Mouse (Mus musculus): ENCODE results near the gene Fbxw7. TPM values are rescaled to one million over a fixed set of nuclear protein-coding genes. Genes with fewer than 3 reads are reported as not detected.
A peak's percentile ranks its signal among the peaks of the same experiment; 100 is the strongest.

The Fbxw7 gene
- polyA plus RNA-seq, 1 experiment from 2014 or later, result 52.8 TPM

DNA sequence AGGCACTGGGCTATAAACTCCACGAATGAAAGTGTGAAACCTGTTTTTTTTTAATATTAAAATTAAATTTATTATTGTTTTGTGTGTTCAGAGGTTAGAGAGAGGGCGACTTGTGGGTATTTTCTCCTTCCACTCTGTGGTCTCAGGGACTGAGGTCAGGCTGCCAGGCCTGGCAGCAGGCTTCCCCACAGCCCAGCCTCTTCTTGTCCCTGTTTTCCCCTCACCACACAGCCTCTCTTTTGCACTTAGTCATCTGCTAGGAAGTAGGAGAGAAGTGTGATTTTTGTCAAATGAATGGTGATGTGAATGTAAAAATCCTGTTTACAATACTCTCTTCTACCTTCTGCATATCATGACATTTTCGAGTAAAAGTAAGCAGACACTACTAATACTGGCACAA, 7.2 kb upstream of the Fbxw7 start:
- no peaks in the 10 kb centered on the region for H3K27me3 ChIP-seq (replicated peaks)
- H3K4me1 ChIP-seq, result peaks cover 5% of the 10 kb centered on the region
- H3K9me3 ChIP-seq (replicated peaks), result no peaks in the 10 kb centered on the region
- ATAC-seq (ENCODE audit: low FRiP score), result no peak
- H3K4me3 ChIP-seq (replicated peaks), result no peak overlapping the region
- 80% methylated on average over 3 of the region's 3 CpGs for WGBS
- H3K4me2 ChIP-seq, result no peak overlapping the region
- H3K27ac ChIP-seq (replicated peaks), result no peak overlapping the region
- no peak overlapping the region for H3K9ac ChIP-seq (replicated peaks)
- no peaks in the 10 kb centered on the region for H3K36me3 ChIP-seq

DNA sequence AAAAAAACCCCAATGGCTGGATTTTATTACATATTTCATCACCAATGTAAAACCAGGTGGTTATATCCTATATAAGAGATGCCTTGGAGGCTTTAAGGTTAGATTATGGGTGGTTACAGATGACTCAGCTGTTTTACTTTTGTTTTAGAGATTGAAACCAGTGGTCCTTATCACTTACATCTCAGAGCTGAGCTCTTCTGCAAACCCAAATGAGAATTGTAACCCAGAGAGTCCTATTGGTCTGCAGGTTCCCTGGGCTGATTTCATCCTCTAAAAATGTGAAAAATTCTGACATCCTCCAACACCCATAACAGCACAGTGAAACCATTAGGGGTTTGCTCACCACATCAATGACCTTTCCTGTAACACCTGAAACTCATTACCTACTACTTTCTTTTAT, 6.2 kb upstream of the Fbxw7 start:
- no peak overlapping the region for H3K9ac ChIP-seq (replicated peaks)
- H3K4me2 ChIP-seq, result no peak overlapping the region
- H3K36me3 ChIP-seq, result no peaks in the 10 kb centered on the region
- no peak overlapping the region for H3K4me3 ChIP-seq (replicated peaks)
- H3K27me3 ChIP-seq (replicated peaks), result no peaks in the 10 kb centered on the region
- no peaks in the 10 kb centered on the region for H3K9me3 ChIP-seq (replicated peaks)
- no peak for ATAC-seq (ENCODE audit: low FRiP score)
- peaks cover 15% of the 10 kb centered on the region for H3K4me1 ChIP-seq
- H3K27ac ChIP-seq (replicated peaks), result no peak overlapping the region

DNA sequence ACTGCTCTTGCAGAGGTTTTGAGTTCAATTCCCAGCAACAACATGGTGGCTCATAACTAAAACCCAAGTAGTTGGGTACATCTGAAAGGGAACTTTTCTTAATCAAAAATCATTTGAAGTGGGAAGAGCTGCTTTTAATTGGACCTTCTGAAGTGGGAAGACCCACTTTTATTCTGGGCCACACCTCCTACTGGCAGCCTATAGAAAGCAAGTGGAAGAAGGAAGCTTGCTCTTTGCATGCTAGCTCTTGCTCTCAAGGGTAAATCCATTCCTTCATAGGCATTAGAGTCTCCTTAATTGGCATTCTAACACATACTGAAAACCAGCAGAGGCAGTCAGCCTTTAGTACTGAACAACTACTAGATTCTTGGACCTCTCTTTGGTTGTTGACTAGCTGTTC, 4.3 kb upstream of the Fbxw7 start:
- no peaks in the 10 kb centered on the region for H3K27me3 ChIP-seq (replicated peaks)
- peaks cover 19% of the 10 kb centered on the region for H3K4me1 ChIP-seq
- no peaks in the 10 kb centered on the region for H3K9me3 ChIP-seq (replicated peaks)
- no peaks in the 10 kb centered on the region for H3K36me3 ChIP-seq
- H3K27ac ChIP-seq (replicated peaks), result no peak overlapping the region
- no peak overlapping the region for H3K4me2 ChIP-seq
- no peak for ATAC-seq (ENCODE audit: low FRiP score)
- no peak overlapping the region for H3K4me3 ChIP-seq (replicated peaks)
- no peak overlapping the region for H3K9ac ChIP-seq (replicated peaks)

DNA sequence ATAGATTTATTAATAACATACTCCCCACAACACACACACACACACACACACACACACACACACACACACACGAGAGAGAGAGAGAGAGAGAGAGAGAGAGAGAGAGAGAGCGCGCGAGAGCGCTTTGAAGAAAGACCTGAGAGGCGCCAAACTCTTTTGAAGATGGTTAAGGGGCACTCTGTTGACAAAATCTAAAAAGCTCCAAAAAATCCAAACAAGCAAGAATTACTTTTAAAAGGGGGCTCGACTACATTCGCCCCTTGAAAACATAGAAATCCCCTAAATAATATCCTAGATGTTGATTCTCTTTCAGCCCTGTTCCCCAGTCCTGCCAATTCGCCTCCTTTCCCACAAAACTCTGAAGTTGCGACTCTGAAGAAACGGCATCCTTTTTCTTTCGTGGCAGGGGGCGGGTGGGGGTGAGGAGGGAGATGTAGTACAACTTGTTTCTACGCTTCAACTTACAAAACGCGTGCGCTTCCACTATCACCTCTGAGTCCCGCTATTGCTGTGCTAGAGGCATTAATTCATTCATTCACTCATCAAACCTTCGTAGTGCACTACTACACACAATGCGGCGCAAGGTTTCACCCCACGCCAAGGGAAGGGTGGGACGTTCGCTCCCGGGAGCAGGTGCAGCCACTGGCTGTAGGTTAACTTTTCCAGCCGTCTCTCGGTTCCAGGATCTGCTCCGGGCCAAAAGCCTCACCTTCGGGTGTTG, 1.5 kb upstream of the Fbxw7 start:
- H3K4me2 ChIP-seq, result peak overlapping the region; percentile 72
- no peaks in the 10 kb centered on the region for H3K36me3 ChIP-seq
- H3K9me3 ChIP-seq (replicated peaks), result no peaks in the 10 kb centered on the region
- ATAC-seq (ENCODE audit: low FRiP score), result peak; percentile 65
- H3K4me1 ChIP-seq, result peaks cover 35% of the 10 kb centered on the region
- no peaks in the 10 kb centered on the region for H3K27me3 ChIP-seq (replicated peaks)
- H3K9ac ChIP-seq (replicated peaks), result peak overlapping the region; percentile 88
- H3K4me3 ChIP-seq (replicated peaks), result peak overlapping the region; percentile 98
- H3K27ac ChIP-seq (replicated peaks), result peak overlapping the region; percentile 93
- under 1% methylated on average over 29 of the region's 29 CpGs for WGBS

DNA sequence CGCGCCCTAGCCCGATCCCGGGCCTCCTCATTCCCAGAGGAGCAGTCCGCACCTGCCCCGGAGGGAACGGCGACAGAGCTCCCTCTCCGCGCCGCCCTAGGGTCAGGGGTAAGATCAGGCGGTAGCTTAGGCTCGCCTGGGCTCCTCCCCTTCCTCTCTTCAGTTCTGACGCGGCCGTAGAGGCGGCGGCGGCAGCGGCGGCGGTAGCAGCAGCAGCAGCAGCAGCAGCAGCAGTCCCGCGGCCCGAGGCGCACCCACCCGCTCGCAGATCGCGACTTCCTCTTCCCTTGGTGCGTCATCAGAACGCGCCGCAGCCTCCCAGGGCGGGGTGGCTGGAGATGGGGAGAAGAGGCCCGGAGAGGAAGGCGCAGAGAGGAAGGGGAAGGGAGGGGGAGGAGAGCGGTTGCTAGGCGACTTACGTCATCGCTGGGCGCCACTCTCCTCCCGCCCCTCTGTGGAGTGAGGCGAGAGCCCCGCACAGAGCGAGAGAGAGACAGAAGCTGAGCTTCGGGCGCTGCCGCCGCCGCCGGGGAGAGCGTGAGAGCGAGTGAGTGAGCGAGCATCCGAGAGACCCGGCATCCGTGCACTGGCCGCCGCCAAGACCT, 809 bp upstream of the Fbxw7 start:
- Histone ChIP-seq H3K27ac (replicated peaks) (peak overlapping the region; percentile 93), H3K9me3 (replicated peaks) (no peaks in the 10 kb centered on the region), H3K36me3 (no peaks in the 10 kb centered on the region), H3K4me2 (peak overlapping the region; percentile 99), H3K27me3 (replicated peaks) (no peaks in the 10 kb centered on the region), H3K4me3 (replicated peaks) (peak overlapping the region; percentile 98), H3K9ac (replicated peaks) (peak overlapping the region; percentile 88), H3K4me1 (peaks cover 35% of the 10 kb centered on the region)
- WGBS, result under 1% methylated on average over 53 of the region's 60 CpGs
- ATAC-seq (ENCODE audit: low FRiP score), result peak; percentile 99

DNA sequence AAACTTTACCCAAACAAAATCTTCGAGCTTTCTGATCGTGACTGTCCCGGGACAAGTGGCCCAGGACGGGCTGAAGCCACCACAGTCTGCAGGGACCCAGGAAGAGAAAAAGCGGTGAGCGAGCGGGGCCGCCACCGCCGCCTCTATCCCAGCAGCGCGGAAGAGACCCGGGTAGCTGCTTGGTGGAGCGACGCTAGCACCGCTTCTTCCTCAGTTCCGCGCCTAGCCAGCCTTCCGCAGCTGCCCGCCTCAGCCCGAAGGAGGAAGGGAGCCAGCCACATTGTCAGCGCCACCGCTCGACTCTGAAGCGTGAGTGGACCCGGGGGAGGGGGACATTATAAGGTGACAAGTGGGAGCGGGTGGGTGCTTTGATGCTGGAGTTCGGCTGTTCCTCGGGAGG, 393 bp downstream of the Fbxw7 start:
- H3K4me2 ChIP-seq, result peak overlapping the region; percentile 99
- peak overlapping the region; percentile 88 for H3K9ac ChIP-seq (replicated peaks)
- no peaks in the 10 kb centered on the region for H3K36me3 ChIP-seq
- H3K4me3 ChIP-seq (replicated peaks), result peak overlapping the region; percentile 98
- ATAC-seq (ENCODE audit: low FRiP score), result no peak
- no peaks in the 10 kb centered on the region for H3K27me3 ChIP-seq (replicated peaks)
- H3K9me3 ChIP-seq (replicated peaks), result no peaks in the 10 kb centered on the region
- H3K4me1 ChIP-seq, result peaks cover 35% of the 10 kb centered on the region
- H3K27ac ChIP-seq (replicated peaks), result peak overlapping the region; percentile 93
- under 1% methylated on average over 29 of the region's 29 CpGs for WGBS

DNA sequence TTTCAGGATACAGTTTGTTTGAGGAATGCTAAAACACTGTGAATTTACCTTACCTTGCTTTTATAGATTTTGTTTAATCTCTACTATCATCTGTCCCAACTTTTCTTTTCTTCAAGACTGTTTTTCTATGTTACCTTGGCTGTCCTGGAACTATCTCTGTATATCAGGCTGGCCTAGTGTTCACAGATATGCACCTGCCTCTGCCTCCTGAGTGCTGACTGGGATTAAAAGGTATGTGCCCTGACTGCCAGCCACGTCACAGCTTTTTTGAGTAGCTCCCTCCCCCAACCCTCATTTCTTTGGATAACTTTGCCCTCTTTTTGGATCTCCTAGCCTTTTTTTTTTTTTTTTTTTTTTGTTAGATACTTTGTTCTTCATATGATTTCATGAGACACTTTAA, 1.9 kb downstream of the Fbxw7 start:
- Histone ChIP-seq H3K27ac (replicated peaks) (no peak overlapping the region), H3K4me1 (peaks cover 35% of the 10 kb centered on the region), H3K9me3 (replicated peaks) (no peaks in the 10 kb centered on the region), H3K4me2 (no peak overlapping the region), H3K27me3 (replicated peaks) (no peaks in the 10 kb centered on the region), H3K36me3 (no peaks in the 10 kb centered on the region), H3K4me3 (replicated peaks) (no peak overlapping the region), H3K9ac (replicated peaks) (no peak overlapping the region)
- no peak for ATAC-seq (ENCODE audit: low FRiP score)
- 88% methylated on average over 1 of the region's 1 CpGs for WGBS

DNA sequence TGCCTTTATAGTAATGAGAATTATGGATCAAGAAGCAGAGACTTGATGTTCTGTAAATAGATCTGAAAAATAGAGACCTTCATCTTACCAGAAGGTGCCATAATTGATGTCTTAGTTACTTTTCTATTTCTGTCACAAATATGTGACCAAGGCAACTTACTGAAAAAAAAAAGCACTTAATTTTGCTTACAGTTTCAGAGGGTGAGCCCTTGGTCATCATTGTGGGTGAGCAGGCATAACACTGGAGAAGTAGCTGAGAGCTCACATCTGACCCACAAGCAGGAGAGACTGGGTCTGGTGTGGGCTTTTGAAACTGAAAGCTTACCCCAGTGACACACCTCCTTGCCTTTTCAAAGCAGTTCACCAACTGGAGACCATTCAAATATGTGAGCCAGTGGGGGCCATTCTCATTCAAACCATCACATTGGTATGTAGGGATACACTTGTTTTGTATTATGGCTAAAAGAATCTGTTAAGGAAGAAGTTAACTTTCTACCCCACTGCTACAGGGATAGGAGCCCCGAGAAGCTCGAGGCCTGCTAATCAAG, 5.7 kb downstream of the Fbxw7 start:
- no peaks in the 10 kb centered on the region for H3K27me3 ChIP-seq (replicated peaks)
- no peak for ATAC-seq (ENCODE audit: low FRiP score)
- H3K27ac ChIP-seq (replicated peaks), result no peak overlapping the region
- no peak overlapping the region for H3K4me2 ChIP-seq
- H3K9me3 ChIP-seq (replicated peaks), result no peaks in the 10 kb centered on the region
- H3K4me1 ChIP-seq, result peaks cover 17% of the 10 kb centered on the region
- WGBS, result 54% methylated on average over 2 of the region's 2 CpGs
- no peak overlapping the region for H3K9ac ChIP-seq (replicated peaks)
- no peaks in the 10 kb centered on the region for H3K36me3 ChIP-seq
- H3K4me3 ChIP-seq (replicated peaks), result no peak overlapping the region

DNA sequence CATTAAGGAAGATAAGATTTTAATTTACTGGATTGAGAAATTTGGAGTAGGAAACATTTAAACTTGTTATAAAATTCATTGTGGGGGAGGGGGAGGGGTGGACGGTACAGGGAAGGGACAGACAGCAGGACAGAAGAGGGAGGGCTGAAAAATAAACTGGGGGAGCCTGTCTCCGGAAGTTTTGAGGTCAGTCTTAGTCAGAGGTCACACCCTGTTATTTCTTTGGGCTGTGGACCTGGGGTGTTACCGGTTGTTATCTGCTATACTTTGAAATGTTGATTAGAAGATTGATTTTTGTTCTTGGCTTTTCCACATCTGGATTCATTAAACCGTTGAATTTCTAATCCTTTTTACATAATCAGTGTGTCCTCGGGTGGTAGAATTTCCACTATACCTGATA, 10.9 kb downstream of the Fbxw7 start:
- H3K36me3 ChIP-seq, result no peaks in the 10 kb centered on the region
- no peaks in the 10 kb centered on the region for H3K9me3 ChIP-seq (replicated peaks)
- ATAC-seq (ENCODE audit: low FRiP score), result no peak
- H3K9ac ChIP-seq (replicated peaks), result no peak overlapping the region
- H3K4me3 ChIP-seq (replicated peaks), result no peak overlapping the region
- H3K27me3 ChIP-seq (replicated peaks), result no peaks in the 10 kb centered on the region
- WGBS, result 71% methylated on average over 5 of the region's 5 CpGs
- no peaks in the 10 kb centered on the region for H3K4me1 ChIP-seq
- no peak overlapping the region for H3K27ac ChIP-seq (replicated peaks)
- H3K4me2 ChIP-seq, result no peak overlapping the region

DNA sequence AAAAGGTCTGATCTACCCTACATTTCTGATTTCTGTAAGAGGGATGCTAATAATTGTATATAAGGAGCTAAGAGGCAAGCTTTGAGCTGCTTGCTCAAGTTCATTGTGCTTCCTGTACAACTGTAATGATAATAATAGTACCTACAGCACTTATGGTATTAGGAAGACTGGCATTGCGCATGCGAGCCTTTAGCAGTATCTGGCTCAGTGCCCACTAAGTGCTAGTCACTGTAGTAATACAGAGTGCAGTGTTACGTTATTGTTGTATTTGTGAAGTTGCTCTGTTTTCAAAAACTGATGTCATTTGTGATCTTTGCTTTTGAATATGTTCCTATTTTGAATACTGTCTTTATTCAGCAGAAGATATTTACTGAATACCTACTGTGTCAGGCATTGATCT, 11.3 kb downstream of the Fbxw7 start:
- no peak for ATAC-seq (ENCODE audit: low FRiP score)
- Histone ChIP-seq H3K36me3 (no peaks in the 10 kb centered on the region), H3K9me3 (replicated peaks) (no peaks in the 10 kb centered on the region), H3K27me3 (replicated peaks) (no peaks in the 10 kb centered on the region), H3K4me1 (no peaks in the 10 kb centered on the region), H3K9ac (replicated peaks) (no peak overlapping the region), H3K4me3 (replicated peaks) (no peak overlapping the region), H3K4me2 (no peak overlapping the region), H3K27ac (replicated peaks) (no peak overlapping the region)
- 72% methylated on average over 3 of the region's 3 CpGs for WGBS

DNA sequence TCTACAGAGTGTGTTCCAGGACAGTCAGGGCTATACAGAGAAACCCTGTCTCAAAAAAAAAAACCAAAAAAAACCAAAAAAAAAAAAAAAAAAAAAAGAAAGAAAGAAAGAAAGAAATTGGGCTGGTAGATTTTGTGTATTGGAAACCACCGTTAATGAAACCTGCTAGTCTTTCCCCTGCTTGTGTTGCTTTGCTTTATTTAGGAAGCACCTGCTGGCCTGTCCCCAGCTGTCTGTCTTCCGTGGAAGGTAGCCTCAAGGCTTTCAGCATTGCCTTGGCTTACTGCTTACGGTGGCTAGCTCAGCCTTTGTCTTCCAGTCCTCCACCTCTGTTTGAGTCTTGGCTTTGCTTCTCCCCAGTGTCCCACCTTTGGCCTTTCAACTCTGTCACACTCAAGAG, 11.9 kb downstream of the Fbxw7 start:
- Histone ChIP-seq H3K9ac (replicated peaks) (no peak overlapping the region), H3K36me3 (no peaks in the 10 kb centered on the region), H3K4me2 (no peak overlapping the region), H3K27me3 (replicated peaks) (no peaks in the 10 kb centered on the region), H3K27ac (replicated peaks) (no peak overlapping the region), H3K4me3 (replicated peaks) (no peak overlapping the region), H3K4me1 (no peaks in the 10 kb centered on the region), H3K9me3 (replicated peaks) (no peaks in the 10 kb centered on the region)
- no peak for ATAC-seq (ENCODE audit: low FRiP score)
- 54% methylated on average over 3 of the region's 3 CpGs for WGBS

DNA sequence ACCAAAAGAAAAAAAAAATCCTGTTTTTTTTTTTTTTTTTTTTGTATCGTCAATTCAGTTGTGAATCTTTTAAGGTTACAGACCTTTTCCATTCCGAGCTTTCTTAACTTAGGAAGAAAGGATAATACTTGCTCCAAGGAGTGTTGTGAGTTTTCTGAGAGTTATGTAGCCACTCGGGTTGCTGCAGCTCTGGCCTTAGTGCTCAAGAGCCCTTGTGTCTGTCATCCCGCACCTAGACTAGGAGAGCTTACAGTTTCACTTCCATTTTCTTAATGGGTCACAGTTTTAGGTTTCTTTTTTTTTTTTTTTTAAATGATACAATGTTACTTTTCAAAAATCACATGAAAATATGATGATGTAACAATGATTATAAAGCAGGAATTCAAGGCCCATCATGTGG, 12.5 kb downstream of the Fbxw7 start:
- Histone ChIP-seq H3K9me3 (replicated peaks) (no peaks in the 10 kb centered on the region), H3K4me1 (no peaks in the 10 kb centered on the region), H3K27me3 (replicated peaks) (no peaks in the 10 kb centered on the region), H3K36me3 (no peaks in the 10 kb centered on the region), H3K4me3 (replicated peaks) (no peak overlapping the region), H3K4me2 (no peak overlapping the region), H3K9ac (replicated peaks) (no peak overlapping the region), H3K27ac (replicated peaks) (no peak overlapping the region)
- ATAC-seq (ENCODE audit: low FRiP score), result no peak
- 94% methylated on average over 4 of the region's 4 CpGs for WGBS
